Mouse (Mus musculus): Measurements from ENCODE around the gene Smc3.

Smc3 gene

DNA sequence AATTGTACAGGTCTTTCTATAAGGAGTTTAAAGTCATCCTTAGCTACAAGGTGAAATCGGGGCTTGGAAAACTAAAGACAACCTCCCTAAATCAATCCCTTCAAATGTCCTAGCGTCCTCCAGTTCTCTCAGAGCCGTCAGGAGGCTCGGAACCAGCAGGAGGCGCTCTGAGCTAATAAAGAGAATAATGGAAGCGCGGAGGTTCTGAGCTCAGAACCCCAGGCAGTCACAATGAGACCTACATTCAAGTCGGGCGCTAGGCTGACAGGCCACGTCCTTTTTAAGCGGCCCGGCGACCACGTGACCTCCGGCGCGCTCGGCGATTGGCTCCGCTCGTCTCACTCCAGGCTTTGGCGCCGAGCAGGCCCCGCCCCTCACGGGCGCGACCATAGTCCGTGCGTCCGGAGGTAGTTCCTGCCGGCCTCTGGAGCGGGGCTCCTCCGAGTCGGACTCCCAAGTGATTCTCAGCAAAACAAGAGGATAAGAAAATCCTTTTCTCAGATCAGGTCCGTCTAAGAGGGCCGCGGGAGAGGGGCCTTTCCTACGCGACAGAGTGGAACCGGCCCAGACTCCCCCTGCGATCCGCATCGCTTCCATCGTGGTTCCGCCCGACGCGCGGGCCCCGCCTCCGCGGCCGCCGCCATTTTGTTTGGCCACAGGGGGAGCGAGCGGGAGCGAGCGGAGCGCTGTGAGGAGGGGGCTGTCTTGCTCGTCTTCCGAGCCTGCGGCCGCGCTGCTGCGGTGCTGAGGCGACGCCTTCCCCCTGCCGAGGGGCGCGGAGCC, at the start of gene Smc3:
Gene Smc3 (plus strand): TSS at position 642 of the 783 bp plus-strand sequence.
- DNase-seq (ENCODE audit: low spot score in 2 of 2) = peak; percentile 99 to 100

- no peak for DNase-seq (ENCODE audit: low spot score in 2 of 2)
Measured at GRCm38 (mm10) chr19:53550972-53551371, 49.2 kb upstream of the Smc3 start.

GRCm38 (mm10) chr19:53552216-53552786, 47.9 kb upstream of the Smc3 start:
- DNase-seq (ENCODE audit: low spot score in 2 of 2) = no peak

DNA sequence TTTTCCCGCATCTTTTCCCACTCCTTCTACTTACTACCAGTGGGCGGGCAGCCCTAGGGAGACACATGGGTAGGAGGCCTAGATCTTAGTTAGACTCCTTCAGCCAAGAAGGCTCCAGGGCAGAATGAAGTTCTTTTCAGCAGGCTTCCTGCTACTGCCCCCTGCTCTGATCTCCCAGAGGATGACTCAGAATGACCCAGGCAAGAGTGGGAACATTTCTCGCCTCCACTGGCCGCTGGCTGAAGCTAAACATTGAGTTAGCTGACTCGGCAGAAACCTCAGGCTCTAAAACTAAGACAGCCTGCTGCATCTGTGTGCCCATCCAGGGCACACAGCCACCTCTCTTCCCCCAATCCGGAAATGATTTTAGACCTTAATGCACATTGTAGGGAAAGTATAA, 47.4 kb upstream of the Smc3 start:
- no peak for DNase-seq (ENCODE audit: low spot score in 2 of 2)

GRCm38 (mm10) chr19:53554402-53554801, 45.8 kb upstream of the Smc3 start:
- no peak for DNase-seq (ENCODE audit: low spot score in 2 of 2)

DNA sequence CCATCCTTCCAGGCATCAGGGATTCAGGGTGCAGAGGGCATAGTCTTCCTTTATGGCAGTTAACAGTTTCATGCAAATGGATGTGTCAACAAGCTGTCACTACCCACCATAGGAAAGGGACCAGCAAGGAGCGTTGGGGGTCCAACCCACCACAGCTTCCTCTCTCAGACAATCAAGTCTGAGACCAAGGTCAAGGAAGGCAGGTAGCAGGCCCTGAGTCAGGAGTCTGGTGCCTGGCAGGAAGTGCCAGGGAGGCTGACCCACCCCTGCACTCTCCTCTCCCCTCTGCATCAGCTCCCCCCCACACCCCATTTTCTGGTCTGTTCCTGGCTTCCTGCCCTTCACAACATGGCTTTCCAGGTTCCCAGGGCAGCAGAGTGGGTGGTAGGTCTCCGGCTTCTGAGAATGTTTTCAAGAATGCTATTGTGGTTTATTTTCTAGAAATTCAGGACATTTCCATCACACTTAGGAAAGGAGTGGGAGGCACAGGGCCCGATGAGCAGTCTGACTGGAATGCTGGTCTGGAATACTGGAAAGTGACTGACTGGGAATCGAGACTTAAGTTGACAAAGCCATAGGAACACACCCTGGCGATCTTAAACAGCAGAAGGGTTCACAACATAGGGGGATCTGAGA, 45.1 kb upstream of the Smc3 start:
- DNase-seq (ENCODE audit: low spot score in 2 of 2) = no peak

DNA sequence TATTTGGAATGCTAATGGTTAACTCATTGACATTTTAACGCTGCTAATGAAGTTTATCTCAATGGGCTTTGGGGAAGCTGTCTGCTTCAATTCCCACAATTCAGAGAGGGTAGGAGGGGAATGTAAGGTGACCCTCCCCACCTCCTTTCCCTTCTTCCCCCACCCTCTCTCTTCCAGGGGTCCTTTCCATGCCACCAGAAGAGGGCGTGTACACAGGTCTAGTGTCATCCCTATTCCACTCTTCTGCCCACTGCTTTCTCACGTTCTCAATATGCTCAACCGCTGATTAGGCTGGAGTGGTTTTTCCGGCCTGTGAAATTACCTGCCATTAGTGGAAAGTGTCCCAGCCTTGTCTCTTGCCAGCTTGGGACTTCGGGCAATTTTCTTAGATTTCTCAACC, 43.4 kb upstream of the Smc3 start:
- DNase-seq (ENCODE audit: low spot score in 2 of 2) = no peak

GRCm38 (mm10) chr19:53557267-53557936, 42.8 kb upstream of the Smc3 start:
- DNase-seq (ENCODE audit: low spot score in 2 of 2) = no peak

GRCm38 (mm10) chr19:53560436-53560835, 39.8 kb upstream of the Smc3 start:
- no peak for DNase-seq (ENCODE audit: low spot score in 2 of 2)

- DNase-seq (ENCODE audit: low spot score in 2 of 2) = no peak
Measured at GRCm38 (mm10) chr19:53564174-53564573, 36.0 kb upstream of the Smc3 start.

- DNase-seq (ENCODE audit: low spot score in 2 of 2) = peak in 1 of 2 experiments; percentile 22
Measured at GRCm38 (mm10) chr19:53565565-53566277, 34.5 kb upstream of the Smc3 start.

- no peak for DNase-seq (ENCODE audit: low spot score in 2 of 2)
Measured at GRCm38 (mm10) chr19:53567864-53568263, 32.3 kb upstream of the Smc3 start.

- no peak for DNase-seq (ENCODE audit: low spot score in 2 of 2)
Measured at GRCm38 (mm10) chr19:53568553-53568952, 31.6 kb upstream of the Smc3 start.

- DNase-seq (ENCODE audit: low spot score in 2 of 2) = no peak
Measured at GRCm38 (mm10) chr19:53571056-53571455, 29.1 kb upstream of the Smc3 start.

DNA sequence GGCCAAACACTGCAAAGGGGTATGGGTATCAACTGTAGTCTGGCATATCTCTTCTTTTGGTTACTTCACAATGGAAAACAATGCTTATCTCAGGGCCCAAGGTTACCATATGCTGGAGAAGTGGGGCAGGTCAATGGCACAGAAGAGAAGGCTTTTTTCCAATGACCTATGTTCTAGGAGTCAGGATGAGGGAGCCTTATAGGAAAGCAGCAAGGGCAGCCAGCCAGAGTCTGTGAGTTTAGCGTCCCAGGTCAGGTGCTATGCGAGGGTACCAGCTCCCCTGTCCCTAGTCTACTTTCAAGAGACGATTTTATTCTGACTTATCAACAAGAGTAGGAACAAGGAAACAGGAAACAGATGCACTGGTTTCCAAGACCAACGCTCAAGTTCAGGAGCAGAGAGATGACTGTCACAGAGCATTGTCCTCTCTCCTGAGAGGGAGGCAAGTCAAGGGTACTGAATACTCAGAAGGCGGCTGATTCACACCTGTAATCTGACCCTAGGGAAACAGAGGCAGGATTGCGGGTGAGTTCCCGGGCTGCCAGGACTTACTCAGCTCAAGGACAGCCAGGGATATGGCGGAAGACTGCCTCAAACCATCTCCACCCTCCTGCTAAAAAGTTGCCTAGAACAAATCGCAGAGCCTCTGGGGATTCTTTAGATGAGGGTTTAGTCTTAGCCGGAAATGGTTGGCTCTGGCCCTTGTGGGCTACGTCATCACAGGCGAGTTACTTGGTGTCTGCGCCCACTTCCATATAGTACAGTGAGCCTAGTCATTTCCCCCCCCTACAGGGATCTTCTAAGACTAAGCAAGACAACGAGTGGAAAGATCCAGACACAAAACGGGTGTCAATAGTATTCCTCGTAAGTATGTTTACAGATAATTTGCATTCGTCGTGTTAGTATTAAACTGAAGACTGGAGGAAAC, 28.4 kb upstream of the Smc3 start:
- peak; percentile 13 to 19 for DNase-seq (ENCODE audit: low spot score in 2 of 2)

- no peak for DNase-seq (ENCODE audit: low spot score in 2 of 2)
Measured at GRCm38 (mm10) chr19:53572607-53573006, 27.6 kb upstream of the Smc3 start.

DNA sequence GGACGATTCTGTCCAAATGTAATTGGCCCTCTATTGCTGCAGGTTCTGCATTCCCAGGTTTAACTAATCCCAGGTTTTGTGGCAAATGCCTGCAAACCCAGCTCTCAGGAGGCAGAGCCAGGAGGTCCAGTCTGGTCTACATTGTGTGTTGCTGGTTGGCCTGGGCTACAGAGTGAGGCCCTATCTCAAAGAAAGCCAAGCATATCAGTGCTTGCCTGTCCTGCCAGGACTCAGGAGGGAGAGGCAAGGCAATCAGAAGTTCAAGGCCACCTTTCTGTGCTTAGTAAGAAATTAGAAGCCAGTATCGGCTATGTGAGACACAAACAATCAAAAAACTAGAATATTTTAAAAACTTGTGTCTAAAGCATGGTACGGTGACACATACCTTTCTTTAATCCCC, 27.0 kb upstream of the Smc3 start:
- DNase-seq (ENCODE audit: low spot score in 2 of 2) = no peak

DNA sequence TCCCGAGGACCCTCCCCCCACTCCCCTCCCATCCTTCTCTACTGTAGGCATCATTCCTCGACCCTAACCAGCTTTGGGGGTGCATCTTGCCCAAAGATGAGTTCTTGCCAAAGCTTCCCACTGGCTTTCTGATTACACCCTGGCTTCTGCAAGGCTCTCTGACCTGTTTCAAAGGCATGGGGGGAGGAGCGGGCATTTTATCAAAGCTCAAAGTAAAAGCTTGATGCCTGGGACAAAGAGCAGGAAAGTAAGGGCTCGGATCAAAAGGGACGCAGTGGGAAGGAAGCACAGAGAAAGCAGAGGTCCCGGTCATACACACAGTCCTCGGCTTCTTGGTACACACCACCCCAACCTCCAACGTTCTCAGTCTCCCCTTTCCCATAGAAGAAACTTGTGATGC, 26.1 kb upstream of the Smc3 start:
- no peak for DNase-seq (ENCODE audit: low spot score in 2 of 2)

GRCm38 (mm10) chr19:53574546-53574945, 25.7 kb upstream of the Smc3 start:
- no peak for DNase-seq (ENCODE audit: low spot score in 2 of 2)

DNA sequence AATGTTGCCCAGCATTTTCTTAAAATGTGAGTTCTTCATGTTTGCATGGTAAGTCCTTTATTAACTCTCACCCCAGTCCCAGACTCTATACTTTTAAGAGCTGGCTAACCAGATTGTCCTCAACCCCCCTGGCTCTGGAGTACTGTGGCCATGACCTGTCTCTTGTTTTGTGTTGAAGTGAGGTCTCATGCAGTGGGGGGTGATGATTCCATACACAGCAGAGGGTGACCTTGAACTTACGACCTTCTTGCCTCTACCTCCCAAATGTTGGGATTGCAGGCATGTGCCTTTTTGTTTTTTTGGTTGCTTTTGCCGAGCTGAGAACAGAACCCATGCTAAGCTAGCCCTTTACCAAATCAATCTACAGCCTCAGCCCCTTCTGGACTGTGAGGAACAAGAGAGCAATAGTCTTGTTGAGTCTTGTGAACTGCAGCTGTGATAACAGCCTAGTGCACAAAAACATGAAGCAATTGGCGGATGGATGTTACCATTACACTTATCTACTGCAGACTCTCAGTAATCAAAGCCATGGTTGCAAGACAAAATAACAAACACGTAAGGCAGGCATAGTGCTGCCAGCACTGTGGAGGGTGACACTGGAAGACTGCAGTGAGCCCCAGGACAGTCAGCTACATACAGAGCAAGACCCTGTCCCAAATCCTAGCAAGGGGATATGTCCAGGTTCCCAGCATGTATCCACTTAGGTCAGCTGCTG, 24.7 kb upstream of the Smc3 start:
- no peak for DNase-seq (ENCODE audit: low spot score in 2 of 2)
